In the genomic region with DNA sequence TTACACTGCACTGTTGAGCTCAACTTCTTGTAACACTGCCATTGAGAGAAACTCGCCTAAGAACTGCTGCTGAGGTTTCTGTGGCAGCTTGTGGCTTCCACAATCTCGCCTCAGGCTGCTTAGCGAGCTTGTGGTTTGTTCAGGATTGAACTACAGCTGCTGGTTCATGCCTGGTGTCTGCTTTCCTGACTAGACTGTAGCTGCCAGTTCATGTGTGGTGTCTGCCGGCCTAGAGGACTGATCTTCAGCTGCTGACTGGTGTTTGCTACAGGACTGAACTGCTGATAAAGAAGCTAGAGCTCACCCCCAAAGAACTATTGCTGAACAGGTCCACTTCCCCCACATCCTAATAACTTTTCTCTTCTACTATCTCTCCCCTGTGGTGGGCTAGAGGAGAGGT, we compare ENCODE assay signal across 29 mouse cellular contexts.
"Had no signal": no experiment of that assay in that cellular context is flagged by ENCODE, and none has a peak within 500 bp of the region (broad histone marks: within the 10 kb centered on the region; RNA-seq: fewer than 3 reads in every experiment).

No protein-coding gene starts in this region.

- H3K4me3 ChIP-seq: heart, embryonic 10.5 days; heart, embryonic 12.5 days; heart, embryonic 13.5 days; heart, embryonic 15.5 days; hindbrain, embryonic 10.5 days; hindbrain, embryonic 12.5 days; hindbrain, embryonic 13.5 days; hindbrain, embryonic 15.5 days; intestine, embryonic 15.5 days; kidney, embryonic 15.5 days; layer of hippocampus, adult 2 months had no signal

- H3K27me3 ChIP-seq: heart, embryonic 12.5 days; heart, embryonic 13.5 days; heart, embryonic 15.5 days; hindbrain, embryonic 12.5 days; hindbrain, embryonic 13.5 days; hindbrain, embryonic 15.5 days; intestine, embryonic 15.5 days; kidney, embryonic 15.5 days had no signal

- H3K4me2 ChIP-seq: heart, embryonic 11.5 days; heart, embryonic 12.5 days; heart, embryonic 13.5 days; heart, embryonic 15.5 days; hindbrain, embryonic 12.5 days; hindbrain, embryonic 13.5 days; hindbrain, embryonic 14.5 days; hindbrain, embryonic 15.5 days; intestine, embryonic 15.5 days; kidney, embryonic 15.5 days had no signal

- H3K36me3 ChIP-seq: heart, embryonic 10.5 days; heart, embryonic 12.5 days; heart, embryonic 13.5 days; heart, embryonic 15.5 days; hindbrain, embryonic 10.5 days; hindbrain, embryonic 12.5 days; hindbrain, embryonic 13.5 days; hindbrain, embryonic 15.5 days; intestine, embryonic 15.5 days; kidney, embryonic 15.5 days had no signal

- DNase-seq: heart, postnatal 10 days; heart, postnatal 14 days; heart, postnatal 36 days; heart, postnatal 4 days; kidney, adult 11 months; kidney, adult 18-20 months; kidney, adult 2 months; kidney, adult 8-10 months; kidney, adult 9 months; kidney, postnatal 10 days; kidney, postnatal 14 days; kidney, postnatal 25 days; kidney, postnatal 36 days; kidney, postnatal 4 days; layer of hippocampus, adult 9-11 months; layer of hippocampus, postnatal 36 days had no signal
